Mouse (Mus musculus): ENCODE measurements around the gene Srsf2.
A peak's percentile ranks its signal among the peaks of the same experiment; 100 is the strongest.
"Not testable (repeated sequence)": the region's sequence is repeated elsewhere in the genome, so short reads cannot be mapped to it uniquely, and the experiment has no call there.

Srsf2 gene

GRCm38 (mm10) chr11:116852891-116853511, at the start of gene Srsf2:
Srsf2 (minus strand) TSS chr11:116853094.
- peak; percentile 93 to 94 for DNase-seq

- not testable (repeated sequence) for DNase-seq
Measured at GRCm38 (mm10) chr11:116902588-116902987, 49.7 kb upstream of the Srsf2 start.

GRCm38 (mm10) chr11:116899247-116899646, 46.4 kb upstream of the Srsf2 start:
- DNase-seq: no peak

- no peak for DNase-seq
Measured at GRCm38 (mm10) chr11:116895402-116895801, 42.5 kb upstream of the Srsf2 start.

GRCm38 (mm10) chr11:116893532-116894442, 40.9 kb upstream of the Srsf2 start:
- DNase-seq: no peak

- DNase-seq: no peak
Measured at GRCm38 (mm10) chr11:116887136-116887535, 34.2 kb upstream of the Srsf2 start.

GRCm38 (mm10) chr11:116885275-116886151, 32.6 kb upstream of the Srsf2 start:
- peak; percentile 38 to 69 for DNase-seq

- DNase-seq: no peak
Measured at GRCm38 (mm10) chr11:116884061-116884460, 31.2 kb upstream of the Srsf2 start.

- DNase-seq: no peak
Measured at GRCm38 (mm10) chr11:116882446-116882845, 29.6 kb upstream of the Srsf2 start.

GRCm38 (mm10) chr11:116881440-116881839, 28.5 kb upstream of the Srsf2 start:
- DNase-seq: no peak

GRCm38 (mm10) chr11:116880839-116881238, 27.9 kb upstream of the Srsf2 start:
- DNase-seq: no peak

- no peak for DNase-seq
Measured at GRCm38 (mm10) chr11:116878454-116878853, 25.6 kb upstream of the Srsf2 start.

- no peak for DNase-seq
Measured at GRCm38 (mm10) chr11:116873987-116874386, 21.1 kb upstream of the Srsf2 start.

GRCm38 (mm10) chr11:116871538-116871937, 18.6 kb upstream of the Srsf2 start:
- DNase-seq: no peak

- no peak for DNase-seq
Measured at GRCm38 (mm10) chr11:116869641-116870040, 16.7 kb upstream of the Srsf2 start.

GRCm38 (mm10) chr11:116869223-116869622, 16.3 kb upstream of the Srsf2 start:
- DNase-seq: no peak

GRCm38 (mm10) chr11:116868129-116868528, 15.2 kb upstream of the Srsf2 start:
- DNase-seq: no peak

GRCm38 (mm10) chr11:116865945-116866585, 13.2 kb upstream of the Srsf2 start:
- no peak for DNase-seq

GRCm38 (mm10) chr11:116864444-116864843, 11.6 kb upstream of the Srsf2 start:
- DNase-seq: no peak

GRCm38 (mm10) chr11:116857183-116857850, 4.4 kb upstream of the Srsf2 start:
- DNase-seq: no peak

- DNase-seq: no peak
Measured at GRCm38 (mm10) chr11:116854279-116854678, 1.4 kb upstream of the Srsf2 start.

- peak; percentile 94 to 98 for DNase-seq
Measured at GRCm38 (mm10) chr11:116853512-116853928, 626 bp upstream of the Srsf2 start.
